Comparison of ENCODE assay signal across 8 mouse cellular contexts in genomic region chr7:19148180-19148874, GRCm38 (mm10). TPM values are rescaled to one million over a fixed set of nuclear protein-coding genes. Genes with fewer than 3 reads are reported as not detected.
DNase-seq lines count a peak whose midpoint lies in the region; ATAC-seq and TF ChIP-seq lines count a peak whose summit lies in the region.

No protein-coding gene starts in this region.

- H3K27ac ChIP-seq in kidney, postnatal 0 days: peak overlapping the region; percentile 48
- peak overlapping the region; percentile 57 for H3K27ac ChIP-seq in cortical plate, adult 2 months (ENCODE audit: insufficient read depth, low read length)
- peak overlapping the region; percentile 86 for H3K27ac ChIP-seq in hindbrain, embryonic 15.5 days (replicated peaks)
- H3K27ac ChIP-seq in midbrain, embryonic 15.5 days: peak overlapping the region; percentile 87

- peak overlapping the region; percentile 84 for H3K4me2 ChIP-seq in kidney, postnatal 0 days (ENCODE audit: low read length)
- H3K4me2 ChIP-seq in hindbrain, embryonic 15.5 days: peak overlapping the region; percentile 86
- peak overlapping the region; percentile 76 for H3K4me2 ChIP-seq in midbrain, embryonic 15.5 days

- H3K9me3 ChIP-seq in kidney, postnatal 0 days (replicated peaks; ENCODE audit: low read length): no peaks in the 10 kb centered on the region
- no peaks in the 10 kb centered on the region for H3K9me3 ChIP-seq in hindbrain, embryonic 15.5 days
- H3K9me3 ChIP-seq in midbrain, embryonic 15.5 days: no peaks in the 10 kb centered on the region

- TF ChIP-seq CTCF in kidney, postnatal 0 days (IDR thresholded peaks at IDR 0.05; ENCODE audit: low read depth): no peak
- no peak for TF ChIP-seq CTCF in cortical plate, adult 2 months (IDR thresholded peaks at IDR 0.05; ENCODE audit: extremely low read depth, insufficient read depth, low read length)

- H3K4me1 ChIP-seq in kidney, postnatal 0 days (replicated peaks; ENCODE audit: insufficient read depth, low read length): peaks cover 13% of the 10 kb centered on the region
- H3K4me1 ChIP-seq in cortical plate, adult 2 months (ENCODE audit: control insufficient read depth, insufficient read depth, low read length): peaks cover 2% of the 10 kb centered on the region
- peaks cover 28% of the 10 kb centered on the region for H3K4me1 ChIP-seq in hindbrain, embryonic 15.5 days (replicated peaks)
- peaks cover 25% of the 10 kb centered on the region for H3K4me1 ChIP-seq in midbrain, embryonic 15.5 days

- ATAC-seq in kidney, postnatal 0 days (replicated peaks; ENCODE audit: low FRiP score, low read depth): no peak
- ATAC-seq in hindbrain, embryonic 15.5 days (ENCODE audit: low FRiP score, low read depth): no peak
- ATAC-seq in midbrain, embryonic 15.5 days (replicated peaks): no peak
- ATAC-seq in monocyte, adult 5-6 weeks (replicated peaks; ENCODE audit: insufficient number of reproducible peaks, low FRiP score, low TSS enrichment, poor library complexity, severe bottlenecking): no peak

- DNase-seq in kidney, postnatal 0 days (ENCODE audit: low spot score): no peak
- DNase-seq in kidney, adult 11 months: no peak
- DNase-seq in layer of hippocampus, postnatal 36 days: no peak
- DNase-seq in adrenal gland, adult 2 months: no peak

- H3K4me3 ChIP-seq in kidney, postnatal 0 days (replicated peaks; ENCODE audit: low read depth, low read length): peak overlapping the region; percentile 61
- peak overlapping the region; percentile 76 for H3K4me3 ChIP-seq in cortical plate, adult 2 months (ENCODE audit: insufficient read depth, low read length)
- peak overlapping the region; percentile 62 for H3K4me3 ChIP-seq in hindbrain, embryonic 15.5 days
- H3K4me3 ChIP-seq in midbrain, embryonic 15.5 days: peak overlapping the region; percentile 54

- no peaks in the 10 kb centered on the region for H3K27me3 ChIP-seq in kidney, postnatal 0 days (ENCODE audit: insufficient read depth, low read length)
- no peaks in the 10 kb centered on the region for H3K27me3 ChIP-seq in hindbrain, embryonic 15.5 days
- no peaks in the 10 kb centered on the region for H3K27me3 ChIP-seq in midbrain, embryonic 15.5 days (replicated peaks)

- no peak for TF ChIP-seq POLR2A in cortical plate, adult 2 months (IDR thresholded peaks at IDR 0.05; ENCODE audit: extremely low read depth, insufficient read depth, low read length)

- H3K9ac ChIP-seq in kidney, postnatal 0 days (ENCODE audit: low read depth, low read length): peak overlapping the region; percentile 54
- peak overlapping the region; percentile 59 for H3K9ac ChIP-seq in hindbrain, embryonic 15.5 days
- peak overlapping the region; percentile 71 for H3K9ac ChIP-seq in midbrain, embryonic 15.5 days

- 13% methylated on average over 20 of the region's 20 CpGs for WGBS in kidney, postnatal 0 days
- WGBS in hindbrain, embryonic 15.5 days: 13% methylated on average over 20 of the region's 20 CpGs
- WGBS in midbrain, embryonic 15.5 days: 13% methylated on average over 20 of the region's 20 CpGs

- peaks cover 22% of the 10 kb centered on the region for H3K36me3 ChIP-seq in kidney, postnatal 0 days (ENCODE audit: insufficient read depth, low read length)
- H3K36me3 ChIP-seq in hindbrain, embryonic 15.5 days: peaks cover 19% of the 10 kb centered on the region
- H3K36me3 ChIP-seq in midbrain, embryonic 15.5 days (replicated peaks): peaks cover 11% of the 10 kb centered on the region; the same call in 1 of the 2 replicates

RNA-seq across cellular contexts. Expression of gene Qpctl, which starts 0.8 kb away (rescaled TPM):
- 13.3 and 15.4 TPM in 2 replicates for polyA plus RNA-seq in kidney, postnatal 0 days (2015; fragmentation: Nextera tagmentation; extraction: Ambion mirVana)
- 16.2 and 17.4 TPM in 2 replicates for polyA plus RNA-seq in cortical plate, adult 2 months (2012; rRNA removed)
- polyA plus RNA-seq in hindbrain, embryonic 15.5 days (2015; fragmentation: Nextera tagmentation; extraction: Ambion mirVana): 21.7 and 24.2 TPM in 2 replicates
- polyA plus RNA-seq in midbrain, embryonic 15.5 days (2015; fragmentation: Nextera tagmentation; extraction: Ambion mirVana): 26.4 and 27.0 TPM in 2 replicates
- 10 to 100 TPM; 18.1 to 18.6 TPM for total RNA-seq in layer of hippocampus, postnatal 36 days (2021)
- 2.4 to 4.9 TPM (median 3.9 TPM) in 3 replicates for total RNA-seq in monocyte, adult 5-6 weeks (2017)
- 10 to 100 TPM; 14.0 to 21.2 TPM for total RNA-seq in adrenal gland, adult 2 months (2021)
- polyA plus RNA-seq in adrenal gland, adult 2 months (2012; rRNA removed): 24.6 and 26.3 TPM in 2 replicates

RNA-seq across cellular contexts. Expression of gene Snrpd2, which starts 1.2 kb away (rescaled TPM):
- 119 and 127 TPM in 2 replicates for polyA plus RNA-seq in kidney, postnatal 0 days (2015; fragmentation: Nextera tagmentation; extraction: Ambion mirVana)
- polyA plus RNA-seq in cortical plate, adult 2 months (2012; rRNA removed): 88.2 and 92.1 TPM in 2 replicates
- 116 and 118 TPM in 2 replicates for polyA plus RNA-seq in hindbrain, embryonic 15.5 days (2015; fragmentation: Nextera tagmentation; extraction: Ambion mirVana)
- polyA plus RNA-seq in midbrain, embryonic 15.5 days (2015; fragmentation: Nextera tagmentation; extraction: Ambion mirVana): 109 and 112 TPM in 2 replicates
- total RNA-seq in layer of hippocampus, postnatal 36 days (2021): 10 to 100 TPM; 79.1 to 79.2 TPM
- total RNA-seq in monocyte, adult 5-6 weeks (2017): 27.7 to 42.9 TPM (median 30.8 TPM) in 3 replicates
- 10 to 100 TPM; 78.3 to 93.6 TPM for total RNA-seq in adrenal gland, adult 2 months (2021)
- polyA plus RNA-seq in adrenal gland, adult 2 months (2012; rRNA removed): 5.3 and 7.9 TPM in 2 replicates

RNA-seq across cellular contexts. Expression of gene Gipr, which starts 17.6 kb away (rescaled TPM):
- polyA plus RNA-seq in kidney, postnatal 0 days (2015; fragmentation: Nextera tagmentation; extraction: Ambion mirVana): 0.08 and 0.09 TPM in 2 replicates
- polyA plus RNA-seq in cortical plate, adult 2 months (2012; rRNA removed): 3.3 and 3.9 TPM in 2 replicates
- 2.1 TPM in 2 replicates for polyA plus RNA-seq in hindbrain, embryonic 15.5 days (2015; fragmentation: Nextera tagmentation; extraction: Ambion mirVana)
- polyA plus RNA-seq in midbrain, embryonic 15.5 days (2015; fragmentation: Nextera tagmentation; extraction: Ambion mirVana): 3.5 and 4.3 TPM in 2 replicates
- 1 to 10 TPM in 1 of 2 experiments, under 1 TPM in 1; 0.62 to 1.9 TPM for total RNA-seq in layer of hippocampus, postnatal 36 days (2021)
- not detected in 3 replicates for total RNA-seq in monocyte, adult 5-6 weeks (2017)
- total RNA-seq in adrenal gland, adult 2 months (2021): under 1 TPM; 0.41 to 0.58 TPM
- 1.6 and 2.6 TPM in 2 replicates for polyA plus RNA-seq in adrenal gland, adult 2 months (2012; rRNA removed)

RNA-seq across cellular contexts. Expression of gene Eml2, which starts 27.9 kb away (rescaled TPM):
- polyA plus RNA-seq in kidney, postnatal 0 days (2015; fragmentation: Nextera tagmentation; extraction: Ambion mirVana): 10.6 and 13.1 TPM in 2 replicates
- polyA plus RNA-seq in cortical plate, adult 2 months (2012; rRNA removed): 156 and 157 TPM in 2 replicates
- polyA plus RNA-seq in hindbrain, embryonic 15.5 days (2015; fragmentation: Nextera tagmentation; extraction: Ambion mirVana): 8.2 and 8.8 TPM in 2 replicates
- 8.9 and 10.8 TPM in 2 replicates for polyA plus RNA-seq in midbrain, embryonic 15.5 days (2015; fragmentation: Nextera tagmentation; extraction: Ambion mirVana)
- total RNA-seq in layer of hippocampus, postnatal 36 days (2021): 100 to 1,000 TPM; 145 to 149 TPM
- total RNA-seq in monocyte, adult 5-6 weeks (2017): 9.4 to 12.2 TPM (median 9.9 TPM) in 3 replicates
- total RNA-seq in adrenal gland, adult 2 months (2021): 10 to 100 TPM; 34.7 to 69.4 TPM
- polyA plus RNA-seq in adrenal gland, adult 2 months (2012; rRNA removed): 58.2 and 59.7 TPM in 2 replicates

RNA-seq across cellular contexts. Expression of gene Fbxo46, which starts 28.7 kb away (rescaled TPM):
- 12.1 and 13.0 TPM in 2 replicates for polyA plus RNA-seq in kidney, postnatal 0 days (2015; fragmentation: Nextera tagmentation; extraction: Ambion mirVana)
- polyA plus RNA-seq in cortical plate, adult 2 months (2012; rRNA removed): 8.2 and 8.6 TPM in 2 replicates
- polyA plus RNA-seq in hindbrain, embryonic 15.5 days (2015; fragmentation: Nextera tagmentation; extraction: Ambion mirVana): 16.2 and 16.6 TPM in 2 replicates
- 21.1 and 21.4 TPM in 2 replicates for polyA plus RNA-seq in midbrain, embryonic 15.5 days (2015; fragmentation: Nextera tagmentation; extraction: Ambion mirVana)
- 10 to 100 TPM; 14.2 to 14.3 TPM for total RNA-seq in layer of hippocampus, postnatal 36 days (2021)
- 6.7 to 11.5 TPM (median 7.1 TPM) in 3 replicates for total RNA-seq in monocyte, adult 5-6 weeks (2017)
- total RNA-seq in adrenal gland, adult 2 months (2021): 10 to 100 TPM; 11.9 to 12.8 TPM
- 12.8 and 13.5 TPM in 2 replicates for polyA plus RNA-seq in adrenal gland, adult 2 months (2012; rRNA removed)

Comparison
In these comparisons a context has a peak if more than half of its experiments do, and no peak if none do; other contexts are left out.
1. RNA of gene Snrpd2, which starts 1.2 kb away (polyA plus RNA-seq): 119 to 127 TPM in kidney, postnatal 0 days, 116 to 118 TPM in hindbrain, embryonic 15.5 days, 109 to 112 TPM in midbrain, embryonic 15.5 days and 88.2 to 92.1 TPM in cortical plate, adult 2 months; 5.3 to 7.9 TPM in adrenal gland, adult 2 months; every median in the first group is over 10 times any median in the second.
2. Peak in every context shown above with its lines, with median percentiles within 50 percentile points of each other: H3K27ac ChIP-seq, H3K4me2 ChIP-seq, H3K4me3 ChIP-seq and H3K9ac ChIP-seq.